Mouse (Mus musculus): ENCODE results near the gene Mff.

DNA sequence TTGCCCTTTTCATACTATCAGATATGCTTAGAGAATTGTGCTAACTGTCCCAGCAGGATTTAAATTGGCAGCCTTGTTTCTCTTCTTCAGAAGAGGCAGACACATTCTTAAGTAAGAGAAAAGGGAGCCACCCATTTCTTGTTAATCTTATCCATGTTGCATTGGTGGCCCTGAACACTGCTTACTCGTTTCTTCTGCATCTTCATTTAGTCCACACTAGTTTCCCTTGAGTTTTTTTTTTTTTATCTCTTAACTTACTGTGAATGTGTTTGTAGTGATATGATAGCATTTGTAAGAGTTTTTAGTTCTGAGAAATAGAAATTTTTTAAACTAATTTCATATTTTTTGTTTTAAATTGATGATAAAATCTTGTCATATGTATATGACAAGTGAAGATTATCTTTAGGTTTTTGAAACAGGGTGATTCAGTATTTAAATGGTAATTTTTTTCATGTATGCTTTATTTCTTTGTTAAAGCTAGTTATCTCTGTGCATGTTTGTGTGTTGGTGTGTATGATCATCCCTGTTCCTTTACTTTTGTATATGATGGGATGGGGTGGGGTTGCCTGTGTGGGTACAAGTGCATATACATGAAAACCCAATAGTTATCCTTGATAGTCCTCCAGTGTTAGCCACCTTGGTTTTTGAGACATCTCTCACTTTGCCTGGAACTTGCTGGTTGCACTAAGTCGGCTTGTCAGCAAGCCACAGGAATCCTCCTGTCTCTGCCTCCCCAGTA is 23.2 kb downstream of the Mff start:
- TF ChIP-seq CTCF (IDR thresholded peaks at IDR 0.05; ENCODE audit: insufficient read depth, low read depth, low read length) (no peak), POLR2A (IDR thresholded peaks at IDR 0.05; ENCODE audit: insufficient read depth, low read depth, low read length) (no peak)
